Mouse (Mus musculus): ENCODE data around the gene Ppp1r15a.

DNA sequence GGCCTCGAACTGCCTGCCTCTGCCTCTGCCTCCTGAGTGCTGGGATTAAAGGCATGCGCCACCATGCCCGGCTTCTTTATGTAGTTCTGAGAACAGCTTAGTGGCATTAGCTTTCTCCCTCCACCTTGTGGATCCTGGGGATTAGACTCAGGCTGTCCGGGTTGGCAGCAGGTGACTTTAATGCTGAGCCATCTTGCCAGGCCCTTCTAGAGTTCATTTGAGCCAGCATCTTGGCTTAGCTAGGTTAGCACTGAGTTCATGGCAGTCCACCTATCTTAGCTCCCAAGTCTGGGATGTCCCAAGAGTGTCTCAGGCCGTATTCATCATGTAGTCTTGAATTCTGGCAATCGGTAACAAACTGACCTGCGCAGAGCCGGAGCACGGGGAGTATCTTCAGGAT, 39.4 kb upstream of the Ppp1r15a start:
- TF ChIP-seq CTCF (IDR thresholded peaks at IDR 0.05; ENCODE audit: control insufficient read depth, insufficient read depth, insufficient read length) (no peak), MAX (IDR thresholded peaks at IDR 0.05) (no peak), USF1 (IDR thresholded peaks at IDR 0.05; ENCODE audit: low read depth) (no peak)

All from C2C12 (cell line).